Comparison of ENCODE assay signal across 9 mouse cellular contexts in the genomic region with DNA sequence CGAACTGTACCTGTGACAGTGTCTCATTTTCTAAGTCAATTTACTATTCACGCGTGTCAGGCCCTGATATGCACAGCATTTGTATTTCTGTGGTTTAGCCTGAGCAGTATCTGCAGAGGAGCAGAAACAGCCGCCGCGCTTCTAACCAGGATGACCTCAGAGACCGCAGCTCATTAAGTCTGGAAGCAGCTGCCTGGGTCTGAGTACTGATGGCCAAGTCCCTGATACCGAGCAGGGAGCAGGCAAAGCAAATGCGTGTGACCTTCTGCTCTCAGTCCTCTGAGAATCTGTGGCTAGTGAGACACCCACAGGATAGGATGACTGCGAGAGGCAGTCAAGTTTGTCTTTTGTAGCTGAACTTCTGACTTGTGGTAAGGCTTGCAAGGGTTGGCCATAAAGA.
A peak's percentile ranks its signal among the peaks of the same experiment; 100 is the strongest.
DNase-seq lines count a peak whose midpoint lies in the region; ATAC-seq lines count a peak whose summit lies in the region.
"Had no signal": no experiment of that assay in that cellular context is flagged by ENCODE, and none has a peak within 500 bp of the region (broad histone marks: within the 10 kb centered on the region; RNA-seq: fewer than 3 reads in every experiment).

No protein-coding gene starts in this region.

- H3K36me3 ChIP-seq in heart, embryonic 15.5 days, result no peaks in the 10 kb centered on the region
- H3K36me3 ChIP-seq: neural tube, embryonic 13.5 days had no signal

- WGBS in heart, embryonic 15.5 days, result 53% methylated on average over 10 of the region's 10 CpGs

- no peak overlapping the region for H3K9ac ChIP-seq in heart, embryonic 15.5 days
- H3K9ac ChIP-seq: neural tube, embryonic 13.5 days had no signal

- peak; percentile 40; the same call in 1 of the 2 replicates for ATAC-seq in heart, embryonic 15.5 days (replicated peaks; ENCODE audit: insufficient number of reproducible peaks, insufficient read depth, low FRiP score, low read depth)

- no peaks in the 10 kb centered on the region for H3K27me3 ChIP-seq in heart, embryonic 15.5 days
- H3K27me3 ChIP-seq: neural tube, embryonic 13.5 days had no signal

- H3K9me3 ChIP-seq in heart, embryonic 15.5 days (replicated peaks), result no peaks in the 10 kb centered on the region
- H3K9me3 ChIP-seq: neural tube, embryonic 13.5 days had no signal

- H3K4me3 ChIP-seq in heart, embryonic 15.5 days, result no peak overlapping the region
- H3K4me3 ChIP-seq: neural tube, embryonic 13.5 days had no signal

- H3K4me1 ChIP-seq in heart, embryonic 15.5 days (replicated peaks), result 0 out of 2 replicates have a peak, but pooled peaks cover 7% of the 10 kb centered on the region

- 0 out of 2 replicates have a peak overlapping the region, but pooled peaks have one; percentile 25 for H3K27ac ChIP-seq in heart, embryonic 15.5 days
- H3K27ac ChIP-seq: neural tube, embryonic 13.5 days had no signal

- H3K4me2 ChIP-seq in heart, embryonic 15.5 days, result no peak overlapping the region
- H3K4me2 ChIP-seq: neural tube, embryonic 13.5 days had no signal

- peak; percentile 17 for DNase-seq in urinary bladder, postnatal 14 days (ENCODE audit: low spot score)
- no peak for DNase-seq in urinary bladder, postnatal 25 days (ENCODE audit: low spot score)
- peak; percentile 49 for DNase-seq in liver
- DNase-seq in skeletal muscle tissue, adult 2 months (ENCODE audit: low read depth, low spot score), result peak; percentile 45
- no peak for DNase-seq in adrenal gland, adult 8-10 months
- DNase-seq in adrenal gland, postnatal 36 days, result no peak
- no peak for DNase-seq in layer of hippocampus, adult 9-10 months (ENCODE audit: low spot score)

Comparison
In these comparisons a context has a peak if more than half of its experiments do, and no peak if none do; other contexts are left out.
1. DNase-seq: peak in urinary bladder, postnatal 14 days (single experiment), liver (single experiment) and skeletal muscle tissue, adult 2 months (single experiment); none in urinary bladder, postnatal 25 days (single experiment), adrenal gland, adult 8-10 months (single experiment), adrenal gland, postnatal 36 days (0 of 2) and layer of hippocampus, adult 9-10 months (single experiment).